Mouse (Mus musculus) lung, postnatal 10 days (tissue): ENCODE data around the gene Sept11.
A peak's percentile ranks its signal among the peaks of the same experiment; 100 is the strongest.

Source experiments
- DNase-seq: peaks from one replicate; pipeline ENCODE4 v3.0.0; 2021

Gene Sept11

DNA sequence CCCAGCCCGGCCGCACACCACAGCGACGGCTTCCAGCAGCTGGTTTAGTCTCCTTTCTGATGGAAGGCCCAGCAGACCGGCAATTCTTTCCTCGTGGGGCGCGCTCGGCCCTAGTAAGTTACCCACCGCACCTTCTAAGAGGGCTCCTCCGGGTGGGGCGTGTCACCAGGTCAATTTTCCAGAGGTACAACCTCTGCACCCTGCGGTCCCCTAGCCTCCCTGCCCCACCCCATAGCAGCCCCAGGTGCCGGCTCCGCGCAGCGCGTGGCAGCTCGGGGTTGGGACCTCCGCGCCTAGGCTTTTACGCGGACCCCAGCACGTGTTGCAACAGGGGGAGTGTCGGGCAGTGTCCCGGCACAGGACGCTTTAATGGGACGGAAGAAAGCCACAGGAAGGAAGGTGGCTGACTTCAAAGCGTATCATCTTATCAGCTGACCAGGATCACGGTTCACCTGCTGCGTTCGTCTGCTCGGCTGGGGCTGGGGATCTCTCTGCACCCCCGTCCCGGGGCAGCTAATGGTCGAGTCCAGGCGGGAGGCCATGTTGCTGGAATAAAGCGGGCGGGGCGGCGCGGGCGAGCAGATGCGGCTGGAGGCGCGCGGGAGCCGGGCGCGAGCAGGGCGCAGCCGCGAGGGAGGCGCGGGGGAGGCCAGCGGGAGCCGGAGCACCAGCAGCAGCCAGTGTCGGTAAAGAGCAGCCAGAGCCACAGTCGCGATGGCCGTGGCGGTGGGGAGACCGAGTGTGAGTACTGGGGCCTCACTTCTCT is at the start of gene Sept11:
Gene Sept11 (plus strand): TSS at position 581 of the 766 bp plus-strand sequence.
- DNase-seq = peak; percentile 96

GRCm38 (mm10) chr5:93043688-93044583 is 49.3 kb upstream of the Sept11 start:
- DNase-seq = no peak

DNA sequence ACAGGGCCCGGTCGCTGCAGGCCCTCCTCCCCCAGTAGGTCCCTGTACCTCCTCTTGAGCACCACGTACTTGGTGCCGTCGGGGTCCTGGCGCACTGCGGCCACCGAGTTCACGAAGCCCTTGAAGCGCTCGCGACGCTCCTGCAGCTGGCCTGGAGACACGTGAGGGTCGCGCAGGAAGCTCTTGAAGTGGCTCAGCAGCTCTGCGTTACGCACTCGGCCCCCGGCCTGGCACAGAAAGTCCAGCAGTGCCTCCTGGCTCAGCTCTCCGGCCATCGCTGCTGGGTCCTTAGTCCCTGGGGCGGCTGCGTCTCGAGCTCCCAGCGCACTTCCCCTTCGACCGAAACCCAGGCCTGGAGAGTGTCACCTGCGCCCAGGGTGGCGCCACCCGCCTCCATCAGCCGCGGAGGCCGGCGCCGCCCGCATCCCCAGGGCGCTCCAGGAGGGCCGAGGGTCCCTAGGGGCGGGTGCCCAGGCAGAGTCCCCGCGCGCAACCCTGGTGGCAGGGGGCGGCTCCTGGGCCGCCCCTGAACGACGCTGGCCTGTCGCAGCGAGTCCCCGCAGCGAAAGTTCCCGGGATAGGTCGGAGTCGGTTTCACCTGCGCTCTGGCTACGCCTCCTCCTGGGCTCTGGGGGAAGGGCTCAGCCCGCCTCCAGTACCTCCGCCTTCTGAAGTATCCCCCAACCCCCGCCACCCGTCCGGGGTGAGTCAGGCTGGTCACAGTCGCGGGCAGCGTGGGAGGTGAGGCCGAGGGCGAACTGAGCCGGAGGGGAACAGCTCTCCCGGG is 48.5 kb upstream of the Sept11 start, which contains the start of gene Sowahb:
Gene Sowahb (minus strand): TSS at position 439 of the 787 bp plus-strand sequence.
- peak; percentile 75 for DNase-seq

GRCm38 (mm10) chr5:93045371-93045714 is 47.9 kb upstream of the Sept11 start:
- DNase-seq = no peak

DNA sequence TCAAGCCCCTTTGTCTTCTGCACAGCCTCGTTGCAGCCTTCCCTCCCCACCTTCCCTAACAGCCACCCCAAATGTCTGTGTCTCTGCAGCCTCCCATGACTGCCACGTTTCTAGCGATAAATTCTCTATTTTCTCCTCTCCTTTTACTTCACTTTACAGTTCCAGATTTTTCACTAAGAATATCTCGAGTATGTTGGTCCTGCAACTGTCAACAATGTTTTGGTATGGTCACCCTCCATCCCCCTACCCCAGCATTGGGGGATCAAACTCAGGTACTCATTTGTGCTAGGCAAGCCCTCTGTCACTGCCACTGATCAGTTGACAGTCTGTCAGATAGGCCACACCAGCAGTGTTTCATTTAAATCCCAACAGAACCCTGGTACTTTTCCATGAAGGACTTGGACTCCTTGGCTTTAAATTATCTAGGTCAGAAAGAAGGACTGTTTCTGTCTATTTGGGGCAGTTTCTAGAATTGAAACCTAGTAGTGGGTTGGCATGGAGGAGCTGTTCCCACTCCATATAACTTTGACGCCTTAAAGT is 46.9 kb upstream of the Sept11 start:
- DNase-seq = no peak

DNA sequence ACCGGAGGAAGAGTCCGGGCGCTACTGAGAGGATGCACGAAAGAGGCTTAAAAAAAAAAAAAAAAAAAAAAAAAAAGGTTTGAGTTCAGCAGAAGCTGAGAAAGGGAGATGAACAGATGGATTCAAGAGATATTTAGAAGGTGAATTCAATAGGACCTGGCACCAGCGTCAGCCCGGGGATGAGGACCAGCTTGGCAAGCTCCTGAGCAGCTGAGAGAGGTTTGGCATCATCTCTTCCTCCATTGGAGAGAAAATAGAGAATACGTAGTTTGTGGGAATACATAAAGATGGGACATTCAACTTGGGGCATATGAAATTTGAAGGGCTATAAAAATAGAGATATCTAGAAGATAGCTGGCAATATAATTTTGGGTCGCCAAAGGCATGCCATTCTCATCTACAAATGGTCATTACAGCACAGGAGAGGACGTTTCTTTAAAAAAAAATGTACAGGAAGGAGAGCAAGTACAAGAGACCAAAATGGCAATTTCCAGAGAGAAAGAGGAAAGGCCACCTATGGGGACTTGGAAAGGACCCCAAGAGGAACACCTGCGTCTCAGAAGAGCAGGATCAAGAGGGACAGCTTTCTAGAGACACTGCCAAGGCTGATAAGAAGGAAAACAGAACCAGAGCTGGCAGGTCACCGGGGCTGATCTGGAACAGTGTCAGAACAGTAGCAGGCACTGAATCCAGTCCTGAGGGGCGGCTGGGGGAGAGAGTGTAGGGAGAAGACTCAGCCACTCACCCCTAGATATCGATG is 44.6 kb upstream of the Sept11 start:
- DNase-seq = no peak

DNA sequence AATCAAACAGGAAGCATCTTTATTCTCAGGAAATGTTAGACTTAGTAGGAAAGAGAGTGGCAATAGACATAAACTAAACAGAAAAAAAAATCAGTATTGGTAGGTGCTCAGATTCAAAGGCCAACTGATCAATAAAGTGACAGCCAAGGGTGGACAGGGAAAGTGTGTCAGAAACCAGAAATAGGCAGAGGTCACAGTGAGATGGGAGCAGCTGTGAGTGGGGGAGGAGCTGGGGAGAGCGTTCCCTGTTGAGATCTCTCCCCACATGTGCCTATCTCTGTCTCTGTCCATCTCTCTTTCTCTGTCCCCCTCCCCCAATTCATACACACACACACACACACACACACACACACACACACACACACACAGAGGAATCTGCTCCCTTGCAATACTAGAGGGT is 43.3 kb upstream of the Sept11 start:
- DNase-seq = no peak

GRCm38 (mm10) chr5:93051041-93051440 is 42.2 kb upstream of the Sept11 start:
- DNase-seq = no peak

GRCm38 (mm10) chr5:93051951-93052350 is 41.3 kb upstream of the Sept11 start:
- no peak for DNase-seq

DNA sequence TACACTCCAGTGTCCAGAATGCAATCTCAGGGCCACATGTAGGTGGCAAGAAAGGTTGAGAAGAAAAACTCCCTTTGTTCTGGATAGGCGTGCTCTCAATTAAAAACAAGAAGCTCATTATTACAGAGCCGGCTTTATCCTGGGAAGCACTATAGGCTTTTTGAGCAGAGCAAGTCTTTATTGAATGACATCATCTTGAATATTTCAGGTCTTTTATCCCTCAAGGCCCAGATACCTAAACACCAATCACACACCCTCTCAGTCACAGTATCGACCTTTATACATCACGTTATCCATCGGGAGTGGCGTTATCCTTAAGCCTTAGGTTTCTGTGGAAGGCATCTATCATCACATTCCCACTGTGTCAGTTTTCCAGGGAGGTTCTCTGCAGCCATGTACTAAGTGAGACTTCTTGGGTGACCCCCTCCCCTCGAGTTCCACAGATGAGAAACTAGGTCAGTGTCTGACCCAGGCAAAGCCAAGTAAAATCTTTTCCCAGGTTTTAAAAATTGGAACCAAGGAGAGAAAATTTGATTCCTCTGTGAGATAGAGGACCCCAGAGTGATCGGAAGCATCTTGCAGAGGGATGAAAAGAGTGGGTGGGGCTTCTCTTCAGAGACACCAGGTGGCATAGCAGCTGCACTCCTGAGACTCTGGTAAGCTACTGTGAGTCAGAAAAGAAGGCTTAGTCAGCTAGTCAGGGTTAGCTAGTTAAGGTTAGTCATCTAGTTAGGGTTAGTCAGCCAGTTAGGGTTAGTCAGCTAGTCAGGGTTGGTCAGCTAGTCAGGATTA is 39.4 kb upstream of the Sept11 start:
- no peak for DNase-seq

GRCm38 (mm10) chr5:93060865-93061264 is 32.4 kb upstream of the Sept11 start:
- DNase-seq = no peak

DNA sequence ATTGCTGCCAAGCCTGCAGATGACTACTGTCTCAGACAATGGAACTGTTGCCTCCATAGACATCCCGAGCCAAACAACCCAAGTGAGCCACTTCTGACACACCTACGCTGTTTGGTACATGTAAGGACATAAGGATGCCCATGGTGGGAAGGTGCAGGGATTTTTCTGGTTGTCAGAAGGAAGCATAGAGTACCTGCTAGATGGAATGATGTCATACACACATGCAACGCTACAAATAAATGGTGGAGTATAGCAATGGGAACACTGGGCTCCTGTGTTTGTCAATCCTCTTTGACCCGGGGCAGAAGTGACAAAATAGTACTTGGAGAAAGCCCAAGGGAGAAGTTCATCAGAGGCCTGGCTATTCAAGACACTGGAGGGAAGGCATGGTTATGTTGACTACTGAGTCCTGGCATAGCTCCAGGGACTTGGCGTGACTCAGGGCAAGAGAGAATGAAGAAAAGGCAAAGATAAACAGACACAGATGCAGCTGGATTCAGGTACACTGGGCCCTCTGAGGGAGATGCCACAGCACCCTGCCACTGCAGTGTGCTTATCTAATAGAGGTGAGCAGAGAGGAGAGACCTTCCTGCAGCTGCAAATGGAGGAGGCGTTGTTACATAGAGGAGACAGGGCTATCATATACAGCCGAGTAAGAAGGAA is 15.4 kb upstream of the Sept11 start:
- DNase-seq = no peak

- DNase-seq = no peak
Measured at GRCm38 (mm10) chr5:93079596-93079995, 13.6 kb upstream of the Sept11 start.

DNA sequence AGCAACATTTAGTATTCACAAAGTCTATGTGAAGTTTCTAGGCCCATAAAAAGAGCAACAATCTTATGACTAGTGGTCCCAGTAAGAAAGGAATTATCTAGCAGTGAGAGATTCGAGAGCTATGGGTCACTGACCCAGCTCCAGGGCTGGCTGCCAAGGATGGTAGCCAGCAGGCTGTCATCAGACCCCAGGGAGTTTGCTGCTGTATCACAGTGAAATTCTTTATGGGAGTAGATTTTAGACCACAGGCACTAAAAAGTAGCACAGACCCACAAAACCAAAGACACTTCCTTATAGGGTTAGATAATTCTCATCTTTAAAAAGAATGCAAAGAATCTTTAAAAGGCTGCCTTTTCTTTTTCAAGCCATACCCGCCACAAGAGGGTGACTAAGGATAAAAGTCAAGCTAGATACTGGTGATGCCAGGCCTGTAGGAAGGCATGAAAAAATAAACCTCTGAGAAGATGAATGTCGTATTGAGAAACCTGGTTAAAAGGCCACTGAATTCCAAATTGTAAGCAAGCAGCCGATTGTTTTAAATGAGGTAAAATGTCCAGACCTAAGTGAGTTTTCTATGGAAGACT is 8.1 kb upstream of the Sept11 start:
- DNase-seq = peak; percentile 30

GRCm38 (mm10) chr5:93085900-93086299 is 7.3 kb upstream of the Sept11 start:
- DNase-seq = no peak

- peak; percentile 72 for DNase-seq
Measured at GRCm38 (mm10) chr5:93091266-93091665, 2.0 kb upstream of the Sept11 start.

DNA sequence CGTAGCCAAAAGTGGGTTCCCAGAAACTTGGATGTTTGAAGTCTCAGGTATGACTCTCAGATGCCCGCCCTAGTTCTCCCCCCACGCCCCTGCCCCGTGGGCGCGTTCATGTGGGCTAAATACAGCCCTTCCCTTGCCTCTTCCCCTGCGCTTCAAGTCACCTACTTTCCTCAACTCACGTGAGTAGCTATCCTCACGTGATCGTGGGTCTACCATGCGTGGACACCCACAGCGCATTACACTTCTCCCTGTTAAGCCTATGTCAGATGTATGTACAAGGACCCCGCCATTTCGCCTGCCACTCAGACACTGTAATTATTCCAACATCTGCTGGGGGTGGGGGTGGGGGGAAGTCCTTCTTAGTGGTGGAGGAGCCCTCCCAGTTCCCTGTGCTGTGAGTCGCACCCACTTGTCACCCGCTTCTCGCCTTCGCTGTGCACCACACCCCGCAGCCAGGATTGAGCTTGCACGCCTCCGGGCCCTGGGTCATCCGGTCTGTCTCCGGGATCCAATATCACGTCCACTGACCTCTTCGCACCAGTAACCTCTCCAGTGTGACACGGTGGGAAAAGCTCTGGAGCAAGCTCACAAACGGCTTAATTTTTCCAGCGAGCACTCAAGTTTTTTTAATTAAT is 973 bp upstream of the Sept11 start:
- DNase-seq = peak; percentile 56

DNA sequence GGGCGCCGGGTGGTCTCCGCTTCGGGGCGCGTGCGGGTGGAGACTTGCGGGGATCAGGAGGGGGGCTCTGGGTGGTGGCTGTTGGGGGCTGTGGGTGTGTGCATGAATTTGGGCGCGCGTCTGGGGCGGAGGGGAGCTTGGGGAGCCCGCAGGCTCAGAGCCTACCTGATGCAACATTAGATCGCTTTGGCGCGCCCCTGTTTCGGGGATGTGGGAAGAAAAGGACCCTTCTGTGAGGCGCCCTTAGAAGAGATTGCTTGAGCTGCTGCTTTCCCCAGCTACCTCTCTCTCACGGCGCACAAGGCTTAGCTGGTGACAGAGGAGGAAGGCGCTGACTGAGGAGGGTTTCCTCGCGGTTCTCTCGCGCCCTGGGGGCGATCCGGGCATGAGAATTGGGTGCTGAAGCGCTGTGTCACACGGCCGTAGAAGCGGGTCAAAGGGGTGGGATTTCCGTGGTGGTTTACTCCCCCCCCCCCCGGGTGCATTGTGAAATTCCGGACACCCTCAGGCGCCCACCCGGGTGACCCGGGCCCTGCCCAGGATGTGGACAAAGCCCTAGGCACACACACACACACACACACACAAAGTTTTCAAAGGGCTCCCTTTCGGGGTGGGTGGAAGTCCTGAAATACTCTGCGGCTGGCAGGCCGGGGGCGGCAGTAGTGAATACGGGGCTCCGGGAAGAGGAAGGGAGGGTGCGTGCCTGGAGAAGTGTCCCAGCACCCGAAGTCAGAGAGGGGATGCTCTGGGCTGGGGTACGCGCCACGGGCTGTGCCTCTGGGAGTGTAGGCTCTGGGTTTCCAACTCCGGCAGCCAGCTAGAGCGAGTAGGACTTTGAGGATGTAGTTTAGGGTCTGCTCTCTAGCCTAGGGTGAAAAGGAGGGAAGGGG is 646 bp downstream of the Sept11 start:
- DNase-seq = peak; percentile 67

GRCm38 (mm10) chr5:93095301-93095700 is 2.1 kb downstream of the Sept11 start:
- DNase-seq = no peak
